Mouse (Mus musculus) spleen, postnatal 4 days (tissue): Measurements from ENCODE around the gene Celf2.

Source experiments
- DNase-seq, 2 experiments: peaks; one replicate each; pipeline ENCODE4 v3.0.0; 2022; ENCODE audit warnings: low spot score in 2 of 2

The Celf2 gene

DNA sequence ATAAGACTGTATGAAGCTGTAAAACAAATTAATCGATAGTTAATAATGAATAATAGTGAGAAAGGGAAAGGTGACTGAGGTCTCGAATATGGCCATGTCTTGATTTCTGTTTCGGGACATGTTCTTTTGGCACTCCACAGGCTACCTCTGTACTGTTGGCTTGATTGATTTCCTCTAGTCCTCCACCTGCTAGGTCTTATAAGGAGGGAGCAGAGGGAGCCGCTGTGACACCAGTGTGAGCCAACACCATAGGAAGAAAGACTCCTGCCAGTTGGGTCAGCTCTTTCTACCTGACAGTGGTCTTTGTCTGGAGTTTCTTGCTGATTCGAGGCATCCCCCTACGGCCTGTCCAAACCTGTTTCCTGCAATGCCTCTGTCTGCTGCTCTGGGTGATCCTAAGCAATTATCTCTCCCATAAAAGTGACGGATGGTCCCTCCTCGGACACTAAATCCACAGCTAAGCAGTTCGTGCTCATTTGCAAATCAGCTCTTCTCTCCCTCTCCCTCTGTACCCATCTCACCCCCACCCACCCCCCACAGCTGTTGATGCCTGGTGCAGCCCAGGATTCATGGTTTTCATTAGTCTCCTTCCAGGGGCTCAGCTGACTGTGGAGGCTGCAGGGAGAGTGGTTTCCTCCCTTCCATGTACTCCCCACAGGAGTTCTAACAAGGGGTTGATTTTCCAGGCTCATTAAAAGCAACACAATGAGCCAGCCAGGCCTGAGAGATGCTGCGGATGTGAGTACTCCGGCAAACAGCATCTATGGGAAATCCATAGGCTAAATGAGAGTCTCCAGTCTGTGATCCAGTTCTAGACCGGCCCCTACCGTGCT, 1003.2 kb downstream of the Celf2 start:
- DNase-seq = no peak

DNA sequence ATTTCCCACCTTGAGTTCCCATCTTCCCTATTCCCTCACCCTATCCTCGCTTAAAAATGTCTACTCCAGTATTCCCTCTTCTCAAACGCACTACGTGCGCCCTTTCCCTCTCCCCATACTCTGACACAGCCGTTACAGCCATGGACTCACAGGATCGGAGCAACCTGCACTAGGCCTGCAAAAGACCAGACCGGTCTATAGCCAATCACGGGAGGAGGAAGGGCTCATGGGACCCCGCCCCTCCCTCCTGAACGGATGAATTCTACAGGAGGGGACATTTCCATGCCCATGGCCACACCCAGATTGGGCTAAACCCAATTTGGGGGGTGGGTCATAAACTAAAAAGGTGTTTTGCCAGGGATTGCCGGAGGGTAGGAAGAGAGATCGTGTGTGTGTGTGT, 1003.8 kb downstream of the Celf2 start:
- DNase-seq = no peak

DNA sequence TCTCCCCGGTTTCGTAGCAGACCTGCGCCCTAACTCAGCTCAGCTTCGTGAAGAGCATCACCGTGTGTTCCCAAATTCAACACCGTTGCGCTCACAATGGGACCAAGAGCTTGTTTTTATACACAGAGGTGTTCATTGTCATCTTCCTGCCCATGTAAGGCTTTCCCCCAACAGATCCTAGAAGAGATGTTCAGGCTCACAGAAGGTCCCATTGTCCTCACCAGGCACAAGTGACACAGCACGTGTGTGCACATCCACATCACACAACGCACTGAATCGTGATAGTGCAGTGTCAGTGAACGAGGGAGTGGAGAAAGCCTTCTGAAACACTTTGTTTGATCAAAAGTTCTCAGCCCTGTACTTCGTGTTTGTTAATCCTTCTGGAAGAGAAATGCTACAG, 1011.3 kb downstream of the Celf2 start:
- DNase-seq = no peak

DNA sequence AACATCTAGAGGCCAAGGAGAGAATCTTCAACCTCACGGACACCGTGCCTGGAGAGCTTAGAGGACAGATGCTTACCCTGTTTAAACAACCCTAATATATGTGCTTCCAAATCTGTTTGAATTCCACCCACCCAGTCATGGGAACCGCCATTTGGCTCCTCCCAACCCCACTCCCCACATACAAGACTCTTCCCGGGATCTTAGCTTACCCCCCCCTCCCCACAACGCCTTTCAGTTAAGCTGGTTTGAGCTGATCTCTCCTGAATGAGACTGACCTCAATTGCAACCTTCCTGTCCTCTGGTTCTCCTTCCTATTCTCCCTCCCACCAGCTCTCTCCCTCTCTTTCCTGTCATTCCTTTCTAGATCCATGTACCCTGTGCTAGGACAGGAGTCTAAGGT, 1011.7 kb downstream of the Celf2 start:
- no peak for DNase-seq

DNA sequence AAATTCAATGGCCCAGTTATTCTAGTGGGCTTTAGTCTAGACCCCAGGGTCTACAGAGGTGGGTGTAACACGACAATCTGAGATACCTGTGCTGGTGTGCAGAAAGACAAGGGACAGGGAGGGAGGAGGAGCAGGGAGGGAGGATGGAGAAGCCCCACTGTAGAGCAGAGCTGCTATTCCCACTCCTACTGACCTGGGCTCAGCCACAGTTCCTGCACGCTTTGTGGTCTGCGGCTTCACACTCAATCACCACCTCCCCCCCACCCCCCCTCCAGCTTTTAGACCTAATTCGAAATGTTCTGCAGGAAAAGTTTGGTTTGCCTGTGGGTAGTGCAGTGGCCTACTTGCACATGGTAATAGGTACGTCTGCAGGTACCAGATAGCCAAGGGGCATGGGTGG, 1015.5 kb downstream of the Celf2 start:
- DNase-seq = no peak

DNA sequence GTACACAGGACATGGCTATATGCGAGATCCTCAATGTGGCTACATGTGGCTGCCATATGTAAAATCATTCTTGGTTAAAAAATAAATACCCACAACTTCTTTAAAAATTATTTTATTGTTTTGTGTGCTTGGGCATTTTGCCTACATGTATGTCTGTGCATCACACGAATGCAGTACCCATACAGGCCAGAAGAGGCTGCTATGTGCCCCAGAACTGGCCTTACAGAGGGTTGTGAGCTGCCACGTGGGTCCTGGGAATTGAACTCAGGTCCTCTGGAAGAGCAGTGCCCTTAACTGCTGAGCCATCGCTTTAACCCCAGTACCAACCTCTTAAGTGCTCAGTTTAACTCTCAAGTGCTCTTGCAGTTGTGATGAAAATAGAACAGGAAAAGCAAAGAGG, 1018.5 kb downstream of the Celf2 start:
- DNase-seq = no peak

DNA sequence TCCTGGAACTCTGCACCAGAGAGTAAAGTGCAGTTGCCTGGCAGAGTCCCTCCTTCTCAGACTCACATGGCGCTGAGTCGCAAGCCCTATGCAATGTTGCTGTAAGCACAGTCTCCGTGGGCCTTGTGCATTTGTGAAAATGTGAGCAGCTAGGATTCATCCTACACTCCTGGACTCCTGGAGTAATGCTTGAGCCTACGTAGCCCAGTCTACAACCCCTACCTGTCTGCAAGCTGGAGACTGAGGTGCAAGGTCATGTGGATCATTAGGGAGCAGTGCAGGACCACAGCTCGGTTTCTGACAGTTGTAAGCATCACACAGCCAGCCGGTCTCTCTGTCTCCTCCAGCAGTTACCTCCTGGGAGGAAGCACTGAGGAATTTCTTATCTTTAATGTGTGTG, 1019.3 kb downstream of the Celf2 start:
- no peak for DNase-seq
